Mouse (Mus musculus): Measurements from ENCODE around the gene Manf. TPM values are rescaled to one million over a fixed set of nuclear protein-coding genes. Genes with fewer than 3 reads are reported as not detected.

The Manf gene
- total RNA-seq, 2 experiments from 2014 or later, result 113 to 135 TPM

- DNase-seq (ENCODE audit: low spot score in 2 of 2), result no peak
- intact Hi-C loops (cut with DNase I), result no loop called here
These were observed 85.3 kb downstream of the Manf start for GRCm38 (mm10) chr9:106806503-106806902.

GRCm38 (mm10) chr9:106790831-106791230, 100.9 kb downstream of the Manf start:
- no peak for DNase-seq (ENCODE audit: low spot score in 2 of 2)
- intact Hi-C loops (cut with DNase I), result no loop called here

GRCm38 (mm10) chr9:106789363-106789762, 102.4 kb downstream of the Manf start:
- intact Hi-C loops (cut with DNase I), result no loop called here
- no peak for DNase-seq (ENCODE audit: low spot score in 2 of 2)

- intact Hi-C loops (cut with DNase I), result no loop called here
- DNase-seq (ENCODE audit: low spot score in 2 of 2), result peak; percentile 85
These were observed 102.9 kb downstream of the Manf start, which contains the start of gene Rad54l2 for GRCm38 (mm10) chr9:106788812-106789321. TSS of gene Rad54l2 (minus strand) at chr9:106789194.

Other genes starting within 250 kb of the Manf start
- gene Grm2, start 235.9 kb downstream of the Manf start, total RNA-seq (2021), result 10 to 100 TPM; 53.5 to 72.7 TPM
- 100 to 1,000 TPM; 104 to 109 TPM for gene Tex264, start 206.1 kb downstream of the Manf start, total RNA-seq (2021)
- gene Rad54l2, start 102.8 kb downstream of the Manf start, total RNA-seq (2021), result 10 to 100 TPM; 14.7 to 18.0 TPM
- 10 to 100 TPM; 31.0 to 33.5 TPM for gene Dcaf1, start 70.1 kb downstream of the Manf start, total RNA-seq (2021)
- gene Rbm15b, start 4.6 kb downstream of the Manf start, total RNA-seq (2021), result 10 to 100 TPM; 50.1 to 61.8 TPM

Measured in left cerebral cortex, postnatal 36 days (tissue).